Mouse (Mus musculus) lung, embryonic 15.5 days (tissue): ENCODE results near the gene Orm1. TPM values are rescaled to one million over a fixed set of nuclear protein-coding genes. Genes with fewer than 3 reads are reported as not detected.
A peak's percentile ranks its signal among the peaks of the same experiment; 100 is the strongest.

Experiments
- ATAC-seq: fragments of 200-750 bp; cut with Nextera tagmentation; 2 replicates; pipeline ENCODE4 v1.8.0; 2017; ENCODE audit warnings: moderate number of reproducible peaks, borderline replicate concordance; ENCODE audit not compliant: low FRiP score, low TSS enrichment; ENCODE audit errors: extremely low read depth
- H3K27ac ChIP-seq: fragments of 300-500 bp; sonication (generic); 2 replicates; pipeline ENCODE4 v1.5.1; 2015; ENCODE audit warnings: moderate library complexity, mild to moderate bottlenecking, inconsistent platforms
- H3K27me3 ChIP-seq: fragments of 300-500 bp; sonication (generic); 2 replicates; pipeline ENCODE4 v1.6.1; 2015; ENCODE audit warnings: inconsistent platforms
- H3K36me3 ChIP-seq: fragments of 300-500 bp; sonication (generic); 2 replicates; pipeline ENCODE4 v1.6.1; 2015; ENCODE audit warnings: inconsistent platforms
- H3K4me1 ChIP-seq: fragments of 300-500 bp; sonication (generic); 2 replicates; pipeline ENCODE4 v1.6.1; 2015; ENCODE audit warnings: inconsistent platforms
- H3K4me2 ChIP-seq: fragments of 300-500 bp; sonication (generic); 2 replicates; pipeline ENCODE4 v1.6.1; 2015; ENCODE audit warnings: inconsistent platforms, mild to moderate bottlenecking, moderate library complexity
- H3K4me3 ChIP-seq: fragments of 300-500 bp; sonication (generic); 2 replicates; pipeline ENCODE4 v1.5.1; 2015; ENCODE audit warnings: mild to moderate bottlenecking, inconsistent platforms
- H3K9ac ChIP-seq: fragments of 300-500 bp; sonication (generic); 2 replicates; pipeline ENCODE4 v1.6.1; 2015; ENCODE audit warnings: inconsistent platforms
- H3K9me3 ChIP-seq: fragments of 300-500 bp; sonication (generic); 2 replicates; pipeline ENCODE4 v1.6.1; 2016; ENCODE audit warnings: inconsistent platforms
- WGBS: fragments of 180-500 bp; shearing (Covaris S2); methylation state at CpG from one replicate; pipeline ENCODE4 v1.1.7; 2015; 5-methylcytosine and 5-hydroxymethylcytosine counted together
- polyA plus RNA-seq: library from polyadenylated mRNA; unstranded; fragments of >200 nt; fragmentation: Nextera tagmentation; extraction: Ambion mirVana; gene quantifications from 2 replicates; pipeline ENCODE4 v1.2.1, GENCODE M21; 2015

The Orm1 gene
- polyA plus RNA-seq: not detected in 2 replicates

DNA sequence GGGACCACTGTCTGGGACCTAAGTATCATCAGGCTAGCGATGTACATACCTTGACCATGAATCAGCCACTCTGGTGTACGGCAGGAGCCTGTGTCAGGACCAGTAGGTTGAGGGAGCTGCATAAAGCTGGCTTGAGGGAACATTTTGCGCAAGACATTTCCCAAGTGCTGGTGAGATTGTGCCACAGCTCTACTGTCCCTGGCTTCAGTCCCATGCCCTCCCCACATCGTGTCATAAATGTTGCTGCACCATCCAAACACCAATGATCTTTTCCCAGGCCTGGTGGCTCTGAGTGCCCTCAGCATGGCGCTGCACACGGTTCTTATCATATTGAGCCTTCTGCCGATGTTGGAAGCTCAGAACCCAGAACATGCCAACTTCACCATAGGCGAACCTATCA, at the start of gene Orm1:
Orm1 (plus strand) TSS at position 266 of the 400 bp plus-strand sequence.
- Histone ChIP-seq H3K4me3 (no peak within 1 kb of the TSS), H3K9me3 (no peaks in the 10 kb centered on the region), H3K4me2 (no peak within 1 kb of the TSS), H3K27ac (no peak within 1 kb of the TSS), H3K4me1 (no peaks in the 10 kb centered on the region), H3K9ac (no peak within 1 kb of the TSS), H3K27me3 (no peaks in the 10 kb centered on the region), H3K36me3 (no peaks in the 10 kb centered on the region)
- WGBS: 68% methylated on average over 8 of the region's 8 CpGs
- no peak for ATAC-seq

DNA sequence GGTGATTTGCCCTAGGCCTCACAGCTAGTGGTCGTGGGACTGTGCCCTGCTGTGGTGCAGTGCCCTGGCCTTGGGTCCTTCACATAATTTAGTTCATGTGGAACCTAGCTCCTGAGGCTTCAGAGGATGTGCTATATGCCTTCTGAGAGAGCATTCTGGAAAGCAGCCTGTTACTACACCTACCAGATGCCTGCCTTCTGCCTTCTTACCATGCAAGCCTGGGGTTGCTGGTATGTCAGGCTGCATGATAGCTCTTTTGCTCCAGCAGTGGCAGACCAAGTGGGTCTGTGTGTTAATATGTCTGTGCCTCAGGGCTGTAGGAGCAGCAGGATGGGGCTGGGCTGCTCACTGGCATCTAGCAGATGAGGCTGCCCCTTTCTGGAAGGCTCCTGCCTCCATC, 48.7 kb upstream of the Orm1 start:
- ATAC-seq: no peak
- H3K4me2 ChIP-seq: no peak overlapping the region
- H3K4me3 ChIP-seq: no peak overlapping the region
- peaks cover 7% of the 10 kb centered on the region for H3K4me1 ChIP-seq
- H3K9ac ChIP-seq: no peak overlapping the region
- H3K27ac ChIP-seq: no peak overlapping the region
- WGBS: 71% methylated on average over 1 of the region's 1 CpGs
- H3K36me3 ChIP-seq: peaks cover 49% of the 10 kb centered on the region
- H3K9me3 ChIP-seq: no peaks in the 10 kb centered on the region
- H3K27me3 ChIP-seq: no peaks in the 10 kb centered on the region

DNA sequence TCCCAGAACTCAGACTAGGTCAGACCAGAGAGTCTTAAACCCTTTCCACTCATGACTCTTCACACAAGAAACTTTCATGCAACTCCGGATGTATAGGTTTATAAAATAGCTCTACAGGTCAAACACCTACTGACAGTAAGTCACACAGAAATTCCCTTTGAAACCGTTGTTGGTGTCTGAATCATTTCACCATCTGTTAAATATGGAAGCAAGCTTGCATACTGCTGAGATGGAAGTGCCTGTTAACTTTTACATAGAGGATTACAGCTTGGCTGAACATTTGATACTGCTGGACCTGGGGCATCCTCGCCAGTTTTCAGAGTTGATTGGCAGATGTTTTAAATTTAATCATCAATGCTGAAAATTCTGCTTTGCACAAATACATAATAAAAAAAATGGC, 48.1 kb upstream of the Orm1 start:
- ATAC-seq: no peak
- no peak overlapping the region for H3K27ac ChIP-seq
- no peak overlapping the region for H3K4me3 ChIP-seq
- H3K9ac ChIP-seq: no peak overlapping the region
- H3K4me2 ChIP-seq: no peak overlapping the region
- H3K27me3 ChIP-seq: no peaks in the 10 kb centered on the region
- 45% methylated on average over 3 of the region's 3 CpGs for WGBS
- H3K36me3 ChIP-seq: peaks cover 54% of the 10 kb centered on the region
- no peaks in the 10 kb centered on the region for H3K9me3 ChIP-seq
- peaks cover 5% of the 10 kb centered on the region; the same call in 1 of the 2 replicates for H3K4me1 ChIP-seq

- Histone ChIP-seq H3K27me3 (no peaks in the 10 kb centered on the region), H3K27ac (no peak overlapping the region), H3K36me3 (peaks cover 56% of the 10 kb centered on the region), H3K9ac (no peak overlapping the region), H3K9me3 (no peaks in the 10 kb centered on the region), H3K4me2 (no peak overlapping the region), H3K4me3 (no peak overlapping the region), H3K4me1 (no peaks in the 10 kb centered on the region)
- ATAC-seq: no peak
- WGBS: 66% methylated on average over 8 of the region's 8 CpGs
These were observed 47.5 kb upstream of the Orm1 start for GRCm38 (mm10) chr4:63296876-63297275.

- H3K4me1 ChIP-seq: no peaks in the 10 kb centered on the region
- no peak for ATAC-seq
- H3K9me3 ChIP-seq: no peaks in the 10 kb centered on the region
- H3K27ac ChIP-seq: no peak overlapping the region
- no peak overlapping the region for H3K4me2 ChIP-seq
- peaks cover 46% of the 10 kb centered on the region for H3K36me3 ChIP-seq
- 85% methylated on average over 8 of the region's 8 CpGs for WGBS
- no peaks in the 10 kb centered on the region for H3K27me3 ChIP-seq
- no peak overlapping the region for H3K9ac ChIP-seq
- H3K4me3 ChIP-seq: no peak overlapping the region
These were observed 46.2 kb upstream of the Orm1 start for GRCm38 (mm10) chr4:63298191-63298590.

GRCm38 (mm10) chr4:63302641-63303040, 41.7 kb upstream of the Orm1 start:
- whole genome bisulfite sequencing: 43% methylated on average over 4 of the region's 4 CpGs
- H3K4me2 ChIP-seq: no peak overlapping the region
- no peak for ATAC-seq
- peaks cover 33% of the 10 kb centered on the region for H3K36me3 ChIP-seq
- no peaks in the 10 kb centered on the region for H3K9me3 ChIP-seq
- H3K4me3 ChIP-seq: no peak overlapping the region
- no peaks in the 10 kb centered on the region for H3K27me3 ChIP-seq
- H3K27ac ChIP-seq: no peak overlapping the region
- no peak overlapping the region for H3K9ac ChIP-seq
- no peaks in the 10 kb centered on the region for H3K4me1 ChIP-seq

DNA sequence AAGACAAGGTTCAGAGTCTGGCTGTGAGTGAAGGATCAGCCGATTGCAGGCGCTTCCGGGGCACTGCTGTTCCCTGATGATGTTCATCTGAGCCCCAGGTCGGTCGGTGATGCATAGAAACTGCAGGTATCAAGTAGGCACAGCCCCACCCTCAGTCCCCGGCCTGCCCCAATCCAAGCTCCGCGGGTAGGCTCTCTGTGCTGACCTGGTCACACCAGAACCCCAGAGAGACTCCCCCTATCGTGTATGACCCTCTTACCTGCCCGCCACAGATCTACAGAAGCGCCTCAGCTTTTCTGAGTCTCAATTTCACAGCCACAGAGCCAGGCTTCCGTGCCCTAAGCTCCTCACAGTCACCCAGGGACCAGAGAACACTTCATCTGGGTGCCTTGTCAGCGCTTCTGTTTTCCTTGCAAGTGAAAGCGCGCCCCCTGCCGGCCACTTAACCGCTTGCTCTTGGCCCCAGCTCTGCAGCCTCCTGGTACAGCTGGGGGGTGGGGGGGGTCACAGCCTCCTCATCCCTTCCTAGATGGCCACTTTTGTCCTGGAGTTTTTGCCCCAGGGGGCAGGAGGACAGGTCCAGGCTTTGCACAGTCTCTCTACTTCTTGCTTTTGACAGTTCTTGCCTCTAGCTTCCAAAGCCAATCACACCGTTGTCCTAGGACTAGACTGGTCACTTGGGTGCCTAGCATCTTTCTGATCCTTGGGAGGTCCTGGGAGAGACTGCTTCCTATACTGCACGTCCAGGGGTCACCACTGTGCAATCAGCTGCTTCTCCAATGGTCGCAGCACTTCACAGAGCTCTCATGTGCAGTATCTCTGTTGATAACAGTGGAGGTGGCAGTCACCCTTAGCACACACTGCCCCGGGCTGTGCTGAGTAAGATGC, 36.9 kb upstream of the Orm1 start:
- Histone ChIP-seq H3K4me1 (no peaks in the 10 kb centered on the region), H3K27ac (no peak overlapping the region), H3K4me3 (no peak overlapping the region), H3K9ac (no peak overlapping the region), H3K36me3 (peaks cover 32% of the 10 kb centered on the region), H3K27me3 (no peaks in the 10 kb centered on the region), H3K4me2 (no peak overlapping the region), H3K9me3 (no peaks in the 10 kb centered on the region)
- 34% methylated on average over 21 of the region's 21 CpGs for WGBS
- ATAC-seq: peak; percentile 59; the same call in 1 of the 2 replicates

- H3K4me2 ChIP-seq: no peak overlapping the region
- H3K4me3 ChIP-seq: no peak overlapping the region
- peaks cover 28% of the 10 kb centered on the region for H3K36me3 ChIP-seq
- no peaks in the 10 kb centered on the region for H3K4me1 ChIP-seq
- ATAC-seq: no peak
- H3K9me3 ChIP-seq: no peaks in the 10 kb centered on the region
- 72% methylated on average over 3 of the region's 3 CpGs for WGBS
- H3K27ac ChIP-seq: no peak overlapping the region
- no peaks in the 10 kb centered on the region for H3K27me3 ChIP-seq
- H3K9ac ChIP-seq: no peak overlapping the region
These were observed 36.0 kb upstream of the Orm1 start for GRCm38 (mm10) chr4:63308316-63308715.

GRCm38 (mm10) chr4:63310247-63310855, 34.0 kb upstream of the Orm1 start:
- WGBS: 54% methylated on average over 10 of the region's 10 CpGs
- no peak overlapping the region for H3K27ac ChIP-seq
- no peak overlapping the region for H3K9ac ChIP-seq
- no peak overlapping the region for H3K4me3 ChIP-seq
- H3K27me3 ChIP-seq: no peaks in the 10 kb centered on the region
- no peak overlapping the region for H3K4me2 ChIP-seq
- no peak for ATAC-seq
- no peaks in the 10 kb centered on the region for H3K4me1 ChIP-seq
- H3K36me3 ChIP-seq: peaks cover 35% of the 10 kb centered on the region
- no peaks in the 10 kb centered on the region for H3K9me3 ChIP-seq

DNA sequence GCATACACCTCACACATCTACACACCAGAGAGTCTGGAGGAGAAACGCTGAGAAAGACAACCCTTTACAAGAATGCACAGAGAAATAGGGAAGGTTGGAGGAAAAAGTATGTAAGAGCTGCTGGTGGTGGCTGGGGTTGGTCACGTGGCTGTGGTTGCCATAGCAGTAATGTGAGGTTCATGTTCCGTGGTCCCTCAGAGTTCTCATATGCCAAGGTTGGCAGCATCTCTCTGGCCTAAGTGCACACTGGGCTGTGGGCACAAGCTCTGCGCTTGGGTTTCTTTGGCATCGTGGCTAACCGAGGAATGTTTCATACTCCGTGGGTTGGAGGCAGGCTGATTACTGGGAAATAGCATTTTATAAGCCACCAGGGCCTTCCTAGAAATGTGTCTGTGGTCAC, 32.9 kb upstream of the Orm1 start:
- Histone ChIP-seq H3K4me2 (no peak overlapping the region), H3K9ac (no peak overlapping the region), H3K4me1 (no peaks in the 10 kb centered on the region), H3K36me3 (peaks cover 35% of the 10 kb centered on the region), H3K27me3 (no peaks in the 10 kb centered on the region), H3K27ac (no peak overlapping the region), H3K9me3 (no peaks in the 10 kb centered on the region), H3K4me3 (no peak overlapping the region)
- no peak for ATAC-seq
- 91% methylated on average over 7 of the region's 7 CpGs for WGBS

GRCm38 (mm10) chr4:63314063-63314462, 30.3 kb upstream of the Orm1 start:
- no peak overlapping the region for H3K4me3 ChIP-seq
- ATAC-seq: no peak
- no peaks in the 10 kb centered on the region for H3K27me3 ChIP-seq
- no peaks in the 10 kb centered on the region for H3K4me1 ChIP-seq
- H3K4me2 ChIP-seq: no peak overlapping the region
- peaks cover 38% of the 10 kb centered on the region; the same call in 1 of the 2 replicates for H3K36me3 ChIP-seq
- no peak overlapping the region for H3K9ac ChIP-seq
- no peaks in the 10 kb centered on the region for H3K9me3 ChIP-seq
- H3K27ac ChIP-seq: no peak overlapping the region
- WGBS: 71% methylated on average over 5 of the region's 5 CpGs

GRCm38 (mm10) chr4:63316076-63316746, 28.1 kb upstream of the Orm1 start:
- no peaks in the 10 kb centered on the region for H3K27me3 ChIP-seq
- H3K9ac ChIP-seq: no peak overlapping the region
- no peak overlapping the region for H3K4me2 ChIP-seq
- H3K9me3 ChIP-seq: no peaks in the 10 kb centered on the region
- no peak overlapping the region for H3K4me3 ChIP-seq
- no peaks in the 10 kb centered on the region for H3K4me1 ChIP-seq
- H3K36me3 ChIP-seq: peaks cover 33% of the 10 kb centered on the region
- no peak; the same call in 1 of the 2 replicates for ATAC-seq
- no peak overlapping the region for H3K27ac ChIP-seq
- WGBS: 60% methylated on average over 9 of the region's 9 CpGs
